Mouse (Mus musculus): ENCODE measurements around the gene Mgarp.
A peak's percentile ranks its signal among the peaks of the same experiment; 100 is the strongest.

GRCm38 (mm10) chr3:51358181-51358580 is 38.4 kb downstream of the Mgarp start:
- TF ChIP-seq MAFK (IDR thresholded peaks at IDR 0.05; ENCODE audit: insufficient read depth, low read depth, low read length) (peak; percentile 82), HCFC1 (IDR thresholded peaks at IDR 0.05; ENCODE audit: borderline replicate concordance, insufficient read depth, low read length) (no peak), ZC3H11A (IDR thresholded peaks at IDR 0.05; ENCODE audit: borderline replicate concordance, low read depth, low read length) (no peak)

Data from ES-E14 (cell line).